Mouse (Mus musculus): ENCODE results near the gene Taf6.

- TF ChIP-seq CTCF (IDR thresholded peaks at IDR 0.05; ENCODE audit: low read depth, low read length) (no peak), POLR2A (IDR thresholded peaks at IDR 0.05; ENCODE audit: borderline replicate concordance, low read depth, low read length) (no peak; the same call in 1 of the 2 replicates)
Measured at GRCm38 (mm10) chr5:138171695-138172491, 15.4 kb downstream of the Taf6 start, which contains the start of the genes Ap4m1 and Mcm7.
